Mouse (Mus musculus): ENCODE data around the gene Gpc5.

DNA sequence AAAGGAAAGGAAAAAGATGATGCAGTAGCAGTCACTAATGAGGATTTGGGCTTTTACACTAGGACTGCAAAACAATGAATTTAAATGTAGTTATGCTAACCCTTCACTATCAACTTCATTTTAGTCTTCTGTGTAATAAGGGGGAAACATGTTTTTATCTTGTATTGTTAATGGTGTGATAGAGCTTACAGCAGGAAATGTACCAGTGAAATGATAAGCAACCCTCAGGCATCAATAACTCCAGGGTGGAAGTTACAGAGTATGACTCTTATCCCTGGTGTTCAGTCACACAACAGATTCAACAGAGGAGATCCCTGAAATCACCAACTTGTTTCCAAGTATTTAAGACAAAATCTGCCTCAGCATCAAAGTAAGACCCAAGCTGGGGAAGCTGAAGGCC lies 1120.0 kb downstream of the Gpc5 start:
- TF ChIP-seq GATA1 (IDR thresholded peaks at IDR 0.05; ENCODE audit: low read length) (no peak), TAL1 (IDR thresholded peaks at IDR 0.05; ENCODE audit: low read length) (no peak)
